Mouse (Mus musculus): ENCODE measurements around the gene Gapdhs.

GRCm38 (mm10) chr7:30707441-30707840 lies 36.0 kb downstream of the Gapdhs start:
- TF ChIP-seq CTCF (IDR thresholded peaks at IDR 0.05; ENCODE audit: control insufficient read depth, insufficient read depth, insufficient replicate concordance, low read depth, low read length), result no peak
- TF ChIP-seq POLR2A (IDR thresholded peaks at IDR 0.05; ENCODE audit: control insufficient read depth, low read depth, low read length), result no peak
